Mouse (Mus musculus) liver (tissue): Measurements from ENCODE around the gene Jam2.
A peak's percentile ranks its signal among the peaks of the same experiment; 100 is the strongest.

Experiments used
- DNase-seq: peaks from one replicate; pipeline ENCODE4 v3.0.0-alpha.2; 2020; ENCODE audit warnings: mixed read lengths

Jam2 gene

GRCm38 (mm10) chr16:84774003-84774703, at the start of gene Jam2:
Gene Jam2 (plus strand): TSS chr16:84774123.
- DNase-seq, result peak; percentile 40

- DNase-seq, result no peak
Observed at GRCm38 (mm10) chr16:84734806-84735165, 39.1 kb upstream of the Jam2 start.

- DNase-seq, result peak; percentile 94
Observed at GRCm38 (mm10) chr16:84735166-84736105, 38.5 kb upstream of the Jam2 start, which contains the start of gene Mrpl39. Gene Mrpl39 (minus strand): TSS chr16:84735742.

- DNase-seq, result no peak
Observed at GRCm38 (mm10) chr16:84737358-84737757, 36.6 kb upstream of the Jam2 start.

GRCm38 (mm10) chr16:84744703-84745490, 29.0 kb upstream of the Jam2 start:
- no peak for DNase-seq

GRCm38 (mm10) chr16:84745721-84746306, 28.1 kb upstream of the Jam2 start:
- DNase-seq, result no peak

- DNase-seq, result no peak
Observed at GRCm38 (mm10) chr16:84767956-84768355, 6.0 kb upstream of the Jam2 start.

- no peak for DNase-seq
Observed at GRCm38 (mm10) chr16:84769182-84769581, 4.7 kb upstream of the Jam2 start.

- no peak for DNase-seq
Observed at GRCm38 (mm10) chr16:84769619-84770464, 4.1 kb upstream of the Jam2 start.

- no peak for DNase-seq
Observed at GRCm38 (mm10) chr16:84770891-84771290, 3.0 kb upstream of the Jam2 start.

GRCm38 (mm10) chr16:84771461-84771860, 2.5 kb upstream of the Jam2 start:
- DNase-seq, result no peak

- DNase-seq, result no peak
Observed at GRCm38 (mm10) chr16:84772496-84773267, 1.2 kb upstream of the Jam2 start.

GRCm38 (mm10) chr16:84773268-84773861, 558 bp upstream of the Jam2 start:
- DNase-seq, result no peak

GRCm38 (mm10) chr16:84774761-84775231, 873 bp downstream of the Jam2 start:
- DNase-seq, result peak; percentile 11

- no peak for DNase-seq
Observed at GRCm38 (mm10) chr16:84775356-84775755, 1.4 kb downstream of the Jam2 start.

- no peak for DNase-seq
Observed at GRCm38 (mm10) chr16:84776089-84776784, 2.3 kb downstream of the Jam2 start.

GRCm38 (mm10) chr16:84778431-84778830, 4.5 kb downstream of the Jam2 start:
- no peak for DNase-seq

- DNase-seq, result no peak
Observed at GRCm38 (mm10) chr16:84778861-84779630, 5.1 kb downstream of the Jam2 start.

GRCm38 (mm10) chr16:84779718-84780117, 5.8 kb downstream of the Jam2 start:
- no peak for DNase-seq
